Mouse (Mus musculus) naive thymus-derived CD4-positive, alpha-beta T cell, adult 2 months (primary cell): ENCODE results near the gene Limch1.

Experiments used
- DNase-seq: peaks from one replicate; pipeline ENCODE4 v3.0.0-alpha.2; 2011; ENCODE audit warnings: low read depth

Limch1 gene

GRCm38 (mm10) chr5:67057803-67058202 lies 312.2 kb downstream of the Limch1 start:
- DNase-seq, result no peak

GRCm38 (mm10) chr5:67060519-67060918 lies 314.9 kb downstream of the Limch1 start:
- DNase-seq, result no peak

GRCm38 (mm10) chr5:67063596-67063995 lies 318.0 kb downstream of the Limch1 start:
- no peak for DNase-seq

- no peak for DNase-seq
Observed at GRCm38 (mm10) chr5:67083117-67083516, 337.5 kb downstream of the Limch1 start.

- DNase-seq, result no peak
Observed at GRCm38 (mm10) chr5:67090856-67091255, 345.2 kb downstream of the Limch1 start.

- no peak for DNase-seq
Observed at GRCm38 (mm10) chr5:67091766-67092165, 346.1 kb downstream of the Limch1 start.

- no peak for DNase-seq
Observed at GRCm38 (mm10) chr5:67093991-67094390, 348.4 kb downstream of the Limch1 start.

GRCm38 (mm10) chr5:67095153-67095552 lies 349.5 kb downstream of the Limch1 start:
- no peak for DNase-seq

GRCm38 (mm10) chr5:67095651-67096377 lies 350.2 kb downstream of the Limch1 start:
- no peak for DNase-seq

GRCm38 (mm10) chr5:67096378-67096771 lies 350.7 kb downstream of the Limch1 start:
- no peak for DNase-seq

- no peak for DNase-seq
Observed at GRCm38 (mm10) chr5:67097106-67098050, 351.8 kb downstream of the Limch1 start.

- no peak for DNase-seq
Observed at GRCm38 (mm10) chr5:67098051-67098732, 352.6 kb downstream of the Limch1 start.

- no peak for DNase-seq
Observed at GRCm38 (mm10) chr5:67098733-67099323, 353.2 kb downstream of the Limch1 start, which contains the start of gene Phox2b. Phox2b (minus strand) TSS chr5:67099301.

- DNase-seq, result no peak
Observed at GRCm38 (mm10) chr5:67099393-67100271, 354.0 kb downstream of the Limch1 start.

- no peak for DNase-seq
Observed at GRCm38 (mm10) chr5:67100564-67101394, 355.2 kb downstream of the Limch1 start.

- DNase-seq, result no peak
Observed at GRCm38 (mm10) chr5:67101395-67101760, 355.8 kb downstream of the Limch1 start.

GRCm38 (mm10) chr5:67101793-67102600 lies 356.4 kb downstream of the Limch1 start:
- no peak for DNase-seq

GRCm38 (mm10) chr5:67103016-67103415 lies 357.4 kb downstream of the Limch1 start:
- DNase-seq, result no peak

- DNase-seq, result no peak
Observed at GRCm38 (mm10) chr5:67106261-67106660, 360.6 kb downstream of the Limch1 start.
